Mouse (Mus musculus) forebrain, embryonic 11.5 days (tissue): ENCODE measurements at regions not wholly inside any gene's neighbourhood (a gene's known extent, or its start where the extent isn't known, plus 50 kb on each side); places are given as distances from the start of the nearest gene placed in this dataset.

Source experiments
- ATAC-seq: fragments of 200-750 bp; cut with Nextera tagmentation; replicated peaks from 2 replicates; pipeline ENCODE4 v1.8.0; 2017; ENCODE audit warnings: moderate TSS enrichment; ENCODE audit not compliant: low FRiP score
- DNase-seq: peaks from one replicate; pipeline ENCODE4 v3.0.0-alpha.2; 2017; ENCODE audit warnings: low spot score
- H3K27ac ChIP-seq: fragments of 300-500 bp; sonication (generic); 2 replicates; pipeline ENCODE4 v1.5.1; 2014; ENCODE audit warnings: low read depth, low read length
- H3K27me3 ChIP-seq: fragments of 300-500 bp; sonication (generic); 2 replicates; pipeline ENCODE4 v1.6.1; 2014; ENCODE audit warnings: mild to moderate bottlenecking, low read length, mixed read lengths; ENCODE audit not compliant: control insufficient read depth, insufficient read depth
- H3K36me3 ChIP-seq: fragments of 300-500 bp; sonication (generic); 2 replicates; pipeline ENCODE4 v1.6.1; 2014; ENCODE audit warnings: mild to moderate bottlenecking, low read length, moderate library complexity, mixed read lengths; ENCODE audit not compliant: control insufficient read depth, insufficient read depth
- H3K4me1 ChIP-seq: fragments of 300-500 bp; sonication (generic); replicated peaks from 2 replicates; pipeline ENCODE4 v1.6.1; 2014; ENCODE audit warnings: low read length, mixed read lengths; ENCODE audit not compliant: control insufficient read depth, insufficient read depth
- H3K4me2 ChIP-seq: fragments of 300-500 bp; sonication (generic); 2 replicates; pipeline ENCODE4 v1.6.1; 2014; ENCODE audit warnings: low read depth, mild to moderate bottlenecking, low read length, moderate library complexity, mixed read lengths; ENCODE audit not compliant: severe bottlenecking
- H3K4me3 ChIP-seq: fragments of 300-500 bp; sonication (generic); 2 replicates; pipeline ENCODE4 v1.5.1; 2014; ENCODE audit warnings: low read depth, low read length
- H3K9ac ChIP-seq: fragments of 300-500 bp; sonication (generic); 2 replicates; pipeline ENCODE4 v1.6.1; 2014; ENCODE audit warnings: low read length
- H3K9me3 ChIP-seq: fragments of 300-500 bp; sonication (generic); 2 replicates; pipeline ENCODE4 v1.6.1; 2016; ENCODE audit warnings: low read length, mixed read lengths; ENCODE audit not compliant: control insufficient read depth
- WGBS: fragments of 180-500 bp; shearing (Covaris S2); extraction: QIAGEN DNeasy Blood & Tissue Kit; methylation state at CpG from one replicate; pipeline ENCODE4 v1.1.7; 2014; 5-methylcytosine and 5-hydroxymethylcytosine counted together

DNA sequence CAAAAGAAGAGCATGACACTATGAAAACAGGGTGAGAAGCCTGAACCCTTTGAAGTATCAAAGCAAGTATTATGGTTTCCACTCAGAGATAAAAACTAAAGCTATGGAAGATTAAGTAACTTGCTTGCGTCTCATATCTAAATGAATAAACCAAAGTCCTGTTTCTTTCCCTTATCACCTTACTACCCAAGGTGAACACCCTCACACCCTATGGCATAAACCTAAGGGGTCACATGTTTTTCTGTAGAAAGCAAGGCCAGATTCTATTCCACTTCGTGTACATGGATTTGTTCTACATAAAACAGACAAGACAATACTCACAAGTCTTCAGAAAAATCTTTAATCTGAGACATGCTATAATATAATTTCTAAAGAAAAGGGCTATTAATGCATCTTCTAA lies 629.6 kb upstream of the Adgra3 start:
- H3K27ac ChIP-seq, result no peak overlapping the region
- no peak for ATAC-seq
- 79% methylated on average over 2 of the region's 2 CpGs for WGBS

DNA sequence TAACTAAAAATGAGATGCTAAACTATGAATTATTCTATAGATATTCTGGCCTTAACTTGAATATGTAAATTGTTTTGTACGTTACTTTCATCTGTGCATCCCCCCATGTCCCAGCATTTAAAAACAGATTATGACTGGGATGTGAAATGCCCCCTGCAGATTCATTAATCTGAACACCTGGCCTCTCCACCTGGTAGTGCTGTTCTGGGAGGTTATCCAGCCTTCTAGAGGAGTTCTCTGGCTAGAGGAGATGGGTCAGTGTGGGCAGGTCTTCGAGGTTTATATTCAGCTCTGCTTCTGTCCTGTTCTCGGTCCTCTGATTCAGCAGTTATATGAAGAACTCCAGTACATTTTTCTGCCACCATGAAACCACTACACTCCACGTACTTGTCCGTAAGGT lies 625.2 kb upstream of the Adgra3 start:
- no peaks in the 10 kb centered on the region for H3K4me1 ChIP-seq
- DNase-seq (no peak), ATAC-seq (no peak)
- no peak overlapping the region for H3K27ac ChIP-seq
- no peaks in the 10 kb centered on the region for H3K9me3 ChIP-seq
- no peak overlapping the region for H3K4me3 ChIP-seq
- H3K36me3 ChIP-seq, result no peaks in the 10 kb centered on the region
- no peak overlapping the region for H3K9ac ChIP-seq
- H3K4me2 ChIP-seq, result no peak overlapping the region
- 83% methylated on average over 5 of the region's 5 CpGs for WGBS
- no peaks in the 10 kb centered on the region for H3K27me3 ChIP-seq

More for the DNA sequence above, 629.6 kb upstream of the Adgra3 start:
- Histone ChIP-seq H3K4me1 (no peaks in the 10 kb centered on the region), H3K36me3 (no peaks in the 10 kb centered on the region), H3K27me3 (no peaks in the 10 kb centered on the region), H3K4me3 (no peak overlapping the region), H3K9me3 (no peaks in the 10 kb centered on the region), H3K9ac (no peak overlapping the region), H3K4me2 (no peak overlapping the region)
- no peak for DNase-seq

DNA sequence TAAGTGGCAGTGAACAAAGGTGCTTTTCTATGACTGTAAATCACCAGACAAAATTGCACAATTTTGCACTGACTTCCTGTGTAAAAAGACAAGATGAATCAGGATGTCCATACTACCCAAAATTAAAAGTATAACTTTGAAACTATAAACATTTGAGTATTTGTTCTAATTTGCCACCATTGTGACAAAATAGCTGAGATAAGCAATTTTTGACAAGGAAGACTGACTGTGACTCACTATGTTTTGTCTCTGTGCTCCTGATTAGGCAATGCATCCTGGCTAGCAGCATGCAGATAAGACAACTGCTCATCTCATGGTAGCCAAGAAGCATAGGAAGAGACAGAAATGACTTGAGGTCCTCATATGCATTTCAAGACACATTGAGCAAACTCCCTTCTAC lies 577.7 kb upstream of the Adgra3 start:
- Histone ChIP-seq H3K4me3 (no peak overlapping the region), H3K27me3 (no peaks in the 10 kb centered on the region), H3K4me2 (no peak overlapping the region), H3K4me1 (no peaks in the 10 kb centered on the region), H3K36me3 (no peaks in the 10 kb centered on the region), H3K9me3 (no peaks in the 10 kb centered on the region), H3K27ac (no peak overlapping the region), H3K9ac (no peak overlapping the region)
- no peak for DNase-seq
- no peak for ATAC-seq

DNA sequence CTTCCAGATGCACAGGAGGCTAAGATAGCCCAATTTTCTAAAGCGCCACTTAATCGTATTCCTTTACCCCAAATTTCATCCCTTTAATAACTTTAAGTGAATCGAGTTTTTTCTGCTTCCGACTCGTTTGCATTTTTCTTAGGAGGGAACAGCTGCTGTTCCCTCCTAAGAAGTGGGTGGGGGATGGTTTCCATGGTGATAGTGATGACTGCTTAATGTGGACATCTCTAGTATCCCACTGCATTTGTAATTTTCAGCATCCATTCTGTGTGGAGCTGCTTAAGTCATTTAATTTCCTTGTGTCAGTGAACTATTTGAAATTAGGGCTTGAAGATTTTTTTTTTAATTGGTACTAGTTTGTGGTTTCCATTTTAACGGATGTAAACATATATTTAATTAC lies 567.8 kb upstream of the Adgra3 start:
- Histone ChIP-seq H3K9ac (no peak overlapping the region), H3K36me3 (no peaks in the 10 kb centered on the region), H3K27me3 (no peaks in the 10 kb centered on the region), H3K27ac (no peak overlapping the region), H3K4me2 (no peak overlapping the region), H3K9me3 (no peaks in the 10 kb centered on the region), H3K4me3 (no peak overlapping the region), H3K4me1 (no peaks in the 10 kb centered on the region)
- WGBS, result 78% methylated on average over 6 of the region's 6 CpGs
- ATAC-seq (peak; percentile 71; the same call in 1 of the 2 replicates), DNase-seq (no peak)

DNA sequence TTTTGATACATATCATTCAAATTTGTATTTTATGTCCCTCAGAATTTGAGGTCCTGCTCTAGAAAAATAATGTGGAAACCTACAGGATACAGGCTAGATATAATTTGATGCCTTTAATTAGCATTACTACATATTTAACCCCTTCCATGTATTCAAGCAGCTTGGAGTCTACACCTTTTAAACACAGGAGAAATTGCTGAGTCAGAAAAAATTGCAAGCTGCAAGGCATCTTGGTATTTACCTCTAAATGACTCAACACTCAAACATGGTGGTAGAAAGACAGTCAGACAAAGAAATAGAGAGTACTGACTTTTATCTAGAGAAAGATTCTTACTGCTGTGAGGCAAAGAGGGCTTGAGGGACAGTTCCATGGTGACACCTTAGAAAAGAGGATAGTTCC lies 565.4 kb upstream of the Adgra3 start:
- no peak overlapping the region for H3K4me2 ChIP-seq
- no peak for ATAC-seq
- no peak overlapping the region for H3K4me3 ChIP-seq
- H3K4me1 ChIP-seq, result no peaks in the 10 kb centered on the region
- no peaks in the 10 kb centered on the region for H3K36me3 ChIP-seq
- H3K27ac ChIP-seq, result no peak overlapping the region
- no peaks in the 10 kb centered on the region for H3K27me3 ChIP-seq
- H3K9me3 ChIP-seq, result no peaks in the 10 kb centered on the region
- DNase-seq, result no peak
- H3K9ac ChIP-seq, result no peak overlapping the region
